Mouse (Mus musculus): ENCODE measurements around the gene Dusp8. TPM values are rescaled to one million over a fixed set of nuclear protein-coding genes. Genes with fewer than 3 reads are reported as not detected.

Dusp8 gene
- total RNA-seq, 2 experiments from 2014 or later = 150 to 154 TPM

- no peak for DNase-seq (ENCODE audit: low spot score in 2 of 2)
These were observed 40.2 kb downstream of the Dusp8 start for GRCm38 (mm10) chr7:142055431-142055830.

- DNase-seq (ENCODE audit: low spot score in 2 of 2) = no peak
These were observed 45.1 kb downstream of the Dusp8 start for GRCm38 (mm10) chr7:142050536-142050935.

- DNase-seq (ENCODE audit: low spot score in 2 of 2) = no peak
These were observed 49.7 kb downstream of the Dusp8 start for GRCm38 (mm10) chr7:142045932-142046331.

GRCm38 (mm10) chr7:142045344-142045743 is 50.3 kb downstream of the Dusp8 start:
- DNase-seq (ENCODE audit: low spot score in 2 of 2) = no peak

- DNase-seq (ENCODE audit: low spot score in 2 of 2) = no peak
These were observed 54.9 kb downstream of the Dusp8 start for GRCm38 (mm10) chr7:142040756-142041155.

GRCm38 (mm10) chr7:142037553-142038170 is 58.0 kb downstream of the Dusp8 start:
- peak; percentile 37 to 68 for DNase-seq (ENCODE audit: low spot score in 2 of 2)

- DNase-seq (ENCODE audit: low spot score in 2 of 2) = no peak
These were observed 60.4 kb downstream of the Dusp8 start for GRCm38 (mm10) chr7:142035048-142035811.

GRCm38 (mm10) chr7:142034198-142034597 is 61.4 kb downstream of the Dusp8 start:
- DNase-seq (ENCODE audit: low spot score in 2 of 2) = no peak

- DNase-seq (ENCODE audit: low spot score in 2 of 2) = no peak
These were observed 65.6 kb downstream of the Dusp8 start for GRCm38 (mm10) chr7:142030073-142030472.

Other genes with a start within 250 kb of the Dusp8 start
- gene Tollip, start 177.3 kb downstream of the Dusp8 start, total RNA-seq (2021) = 100 to 1,000 TPM; 114 to 115 TPM
- gene Brsk2, start 146.1 kb downstream of the Dusp8 start, total RNA-seq (2021) = 100 to 1,000 TPM; 208 to 219 TPM
- gene Mob2, start 34.8 kb downstream of the Dusp8 start, total RNA-seq (2021) = 10 to 100 TPM; 37.7 to 39.1 TPM
- gene Gm45618, start 24.9 kb upstream of the Dusp8 start, total RNA-seq (2021) = not detected
- gene Gm39115, start 40.2 kb upstream of the Dusp8 start, total RNA-seq (2021) = not detected
- gene Gm45337, start 48.8 kb upstream of the Dusp8 start, total RNA-seq (2021) = not detected
- not detected for gene Gm29735, start 61.3 kb upstream of the Dusp8 start, total RNA-seq (2021)
- gene Gm4553, start 69.9 kb upstream of the Dusp8 start, total RNA-seq (2021) = not detected
- gene Krtap5-2, start 80.2 kb upstream of the Dusp8 start, total RNA-seq (2021) = not detected
- gene Gm10153, start 94.5 kb upstream of the Dusp8 start, total RNA-seq (2021) = not detected
- gene Krtap5-3, start 105.5 kb upstream of the Dusp8 start, total RNA-seq (2021) = not detected
- gene Gm7579, start 116.0 kb upstream of the Dusp8 start, total RNA-seq (2021) = not detected
- gene Krtap5-5, start 134.1 kb upstream of the Dusp8 start, total RNA-seq (2021) = not detected
- gene Gm40460, start 145.2 kb upstream of the Dusp8 start, total RNA-seq (2021) = not detected
- gene Gm2431, start 162.5 kb upstream of the Dusp8 start, total RNA-seq (2021) = not detected
- gene Gm4559, start 178.5 kb upstream of the Dusp8 start, total RNA-seq (2021) = not detected
- not detected for gene Krtap5-1, start 201.3 kb upstream of the Dusp8 start, total RNA-seq (2021)
- not detected for gene Krtap5-4, start 207.7 kb upstream of the Dusp8 start, total RNA-seq (2021)